Mouse (Mus musculus): ENCODE measurements at regions not wholly inside any gene's neighbourhood (a gene's known extent, or its start where the extent isn't known, plus 50 kb on each side); places are given as distances from the start of the nearest gene placed in this dataset.

GRCm38 (mm10) chr4:56136837-56137236, 603.0 kb upstream of the Gm26657 start:
- no peak for DNase-seq

GRCm38 (mm10) chr4:56134350-56134749, 602.1 kb upstream of the Klf4 start:
- DNase-seq, result no peak

- DNase-seq, result no peak
Observed at GRCm38 (mm10) chr4:56127730-56128482, 595.6 kb upstream of the Klf4 start.

- no peak for DNase-seq
Observed at GRCm38 (mm10) chr4:56124515-56124914, 592.2 kb upstream of the Klf4 start.

DNA sequence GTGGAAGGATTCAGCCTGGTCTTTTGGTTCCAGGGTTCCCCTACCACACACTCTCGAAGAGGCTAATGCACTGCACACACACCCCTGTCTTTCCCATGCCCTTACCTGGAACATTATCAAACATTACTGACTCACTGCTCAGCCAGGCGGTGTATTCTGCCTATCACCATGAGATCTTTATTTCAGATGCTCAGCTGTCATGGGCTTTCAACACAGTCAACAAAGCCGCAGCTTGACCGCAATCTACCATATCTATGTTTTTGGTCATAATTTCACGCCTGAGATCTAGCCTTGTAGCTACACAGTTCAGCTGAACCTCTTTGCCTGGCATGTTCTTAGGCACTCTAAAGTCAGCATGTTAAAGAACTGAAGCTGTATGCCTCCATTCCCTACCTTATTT, 589.9 kb upstream of the Klf4 start:
- DNase-seq, result no peak

- DNase-seq, result no peak
Observed at GRCm38 (mm10) chr4:56121664-56122063, 589.4 kb upstream of the Klf4 start.

- DNase-seq, result no peak
Observed at GRCm38 (mm10) chr4:56120357-56120756, 588.1 kb upstream of the Klf4 start.

- peak; percentile 85 for DNase-seq
Observed at GRCm38 (mm10) chr4:56113701-56114196, 581.5 kb upstream of the Klf4 start.

DNA sequence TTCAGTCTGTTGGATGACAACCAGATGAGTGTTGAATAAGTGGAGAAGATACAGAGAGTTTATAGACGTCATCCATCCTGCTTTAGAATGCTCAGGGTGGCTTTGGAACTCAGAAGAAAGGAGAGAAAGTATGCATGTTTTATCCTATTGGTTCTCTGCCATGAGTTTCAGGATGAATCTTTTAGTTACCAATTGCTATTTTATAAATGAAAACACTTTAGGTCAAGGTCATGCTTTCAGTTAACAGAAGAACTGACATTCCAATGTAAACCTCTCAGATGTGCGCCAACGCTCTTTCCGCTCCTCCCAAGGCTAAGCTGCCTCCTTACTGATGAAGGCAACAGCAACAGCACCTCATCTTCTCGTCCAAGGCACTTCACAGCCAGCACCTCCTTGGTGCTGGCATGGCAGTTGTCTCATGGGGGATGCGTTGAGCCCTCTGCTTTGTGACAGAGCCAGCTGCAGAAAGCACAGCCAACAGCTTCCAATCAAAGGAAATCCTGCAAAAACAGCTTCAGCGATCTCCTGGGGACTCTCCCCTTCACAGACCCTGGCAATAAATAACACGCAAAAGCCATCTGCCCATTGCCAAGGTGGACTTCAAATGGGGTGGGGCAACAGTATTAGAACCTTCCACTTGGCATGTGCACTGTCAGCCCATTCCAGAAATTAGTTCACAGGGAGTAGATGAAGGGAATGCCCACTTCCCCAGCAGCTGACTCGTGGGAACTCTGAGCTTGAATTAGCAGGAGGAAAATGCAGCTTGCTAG, 580.9 kb upstream of the Klf4 start:
- peak; percentile 34 for DNase-seq

DNA sequence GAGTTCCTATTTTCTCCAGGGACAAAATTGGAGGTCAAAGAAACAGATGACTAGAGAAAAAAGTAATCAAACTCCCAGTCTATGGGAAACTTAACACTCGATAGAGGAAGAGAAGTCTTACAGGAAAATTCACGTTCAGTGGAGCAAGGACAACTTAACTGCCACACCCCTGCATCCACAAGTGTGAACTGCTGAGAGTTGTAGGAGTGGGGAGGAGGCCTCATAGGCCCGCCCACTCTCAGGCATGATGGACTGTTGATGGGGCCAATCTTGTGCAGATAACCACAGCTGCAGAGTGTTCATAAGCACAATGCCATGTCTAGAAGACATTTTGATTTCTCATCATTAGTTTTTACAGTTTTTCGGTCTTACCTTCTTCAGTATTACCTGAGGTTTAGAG, 574.7 kb upstream of the Klf4 start:
- DNase-seq, result no peak

- DNase-seq, result no peak
Observed at GRCm38 (mm10) chr4:56102314-56102713, 570.0 kb upstream of the Klf4 start.

DNA sequence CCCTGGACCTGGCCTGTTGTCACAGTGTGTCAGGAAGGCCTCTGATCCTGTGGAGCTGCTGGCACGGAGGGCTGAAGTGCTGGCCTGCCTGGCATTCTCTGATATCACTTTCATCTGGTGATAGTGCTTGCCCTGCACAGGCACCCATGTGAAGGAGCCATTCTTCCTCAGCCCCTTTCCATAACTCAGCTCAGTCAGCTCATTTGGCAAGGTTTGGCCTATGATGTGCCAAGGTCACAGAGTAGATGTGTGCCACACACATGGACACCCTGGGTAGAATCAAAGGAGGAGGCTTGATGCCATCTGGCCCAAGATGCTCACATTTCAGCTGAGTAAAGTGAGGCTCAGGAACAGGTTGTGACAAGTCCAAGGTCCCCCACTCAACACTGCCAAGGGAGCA, 558.5 kb upstream of the Klf4 start:
- DNase-seq, result no peak

GRCm38 (mm10) chr4:56088701-56089100, 556.4 kb upstream of the Klf4 start:
- DNase-seq, result no peak

DNA sequence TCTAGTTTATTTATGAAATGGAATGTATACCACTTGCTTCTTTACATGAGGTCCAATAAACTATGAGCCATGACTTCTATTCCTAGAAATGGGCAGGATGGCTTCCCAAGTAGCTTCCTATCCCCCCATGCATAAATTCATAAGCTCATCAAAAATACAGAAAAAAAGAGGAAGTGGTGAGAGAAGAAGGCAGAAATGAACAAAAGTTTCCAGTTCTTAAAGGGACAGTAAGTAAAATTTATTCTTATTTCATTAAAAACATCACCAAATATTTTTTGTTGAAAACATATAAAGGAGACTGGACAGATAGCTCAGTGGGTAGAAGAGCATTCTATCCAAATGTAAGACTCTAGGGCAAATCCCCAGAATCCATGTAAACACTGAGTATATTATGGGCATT, 554.0 kb upstream of the Klf4 start:
- no peak for DNase-seq

GRCm38 (mm10) chr4:56084205-56084604, 551.9 kb upstream of the Klf4 start:
- DNase-seq, result no peak

GRCm38 (mm10) chr4:56082411-56082810, 550.1 kb upstream of the Klf4 start:
- DNase-seq, result no peak

- no peak for DNase-seq
Observed at GRCm38 (mm10) chr4:56080960-56081359, 548.7 kb upstream of the Klf4 start.

DNA sequence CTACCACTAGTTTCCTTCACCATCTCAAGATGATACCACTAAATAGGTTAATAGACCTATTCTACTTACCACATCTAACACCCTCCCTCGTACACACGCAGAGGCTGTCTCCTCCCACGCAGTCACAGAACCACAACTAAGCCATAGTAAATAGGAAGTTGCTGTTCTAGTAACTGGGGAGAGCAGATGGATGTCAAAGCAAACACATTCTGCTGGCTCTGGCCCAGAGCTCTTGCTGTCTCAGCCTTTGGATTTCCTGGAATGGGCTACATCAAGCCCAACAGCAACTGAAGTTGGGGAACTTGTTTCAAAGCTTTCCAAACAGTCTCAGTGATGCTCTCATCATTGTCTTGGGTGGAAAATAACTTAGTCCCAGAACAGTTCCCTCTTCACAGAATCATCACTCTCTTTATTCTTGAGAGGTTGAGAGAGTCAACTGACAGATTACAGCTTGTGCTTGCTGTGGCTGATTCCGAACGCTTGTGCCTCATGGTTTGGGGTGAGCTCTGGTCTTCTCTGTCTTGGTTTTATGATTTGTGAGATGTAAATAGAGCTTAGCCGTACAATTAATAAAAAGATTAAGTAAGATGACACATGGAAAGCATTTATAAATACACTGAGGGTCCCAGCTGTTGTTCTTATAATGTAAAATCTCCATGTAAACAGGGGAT, 538.5 kb upstream of the Klf4 start:
- peak; percentile 72 for DNase-seq

GRCm38 (mm10) chr4:56068859-56069258, 536.6 kb upstream of the Klf4 start:
- DNase-seq, result no peak

DNA sequence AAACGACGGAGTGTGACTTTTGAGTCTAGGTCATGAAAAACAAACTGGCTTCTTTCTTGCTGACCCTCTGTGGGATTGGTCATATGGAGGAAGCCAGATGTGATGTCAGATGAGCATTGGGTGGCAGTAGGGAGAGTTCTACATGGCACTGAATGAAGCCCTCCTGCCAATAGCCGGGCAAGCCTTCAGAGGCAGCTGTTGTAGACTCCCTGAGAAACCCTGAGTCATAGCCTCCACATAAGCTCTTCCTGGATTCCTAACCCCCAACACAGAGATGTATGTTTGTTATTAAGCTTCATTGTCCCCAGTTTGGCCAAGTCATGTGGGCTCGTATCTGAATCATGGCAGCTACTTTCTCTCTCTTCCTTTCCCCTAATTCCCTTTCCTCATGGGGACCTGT, 532.4 kb upstream of the Klf4 start:
- no peak for DNase-seq

DNA sequence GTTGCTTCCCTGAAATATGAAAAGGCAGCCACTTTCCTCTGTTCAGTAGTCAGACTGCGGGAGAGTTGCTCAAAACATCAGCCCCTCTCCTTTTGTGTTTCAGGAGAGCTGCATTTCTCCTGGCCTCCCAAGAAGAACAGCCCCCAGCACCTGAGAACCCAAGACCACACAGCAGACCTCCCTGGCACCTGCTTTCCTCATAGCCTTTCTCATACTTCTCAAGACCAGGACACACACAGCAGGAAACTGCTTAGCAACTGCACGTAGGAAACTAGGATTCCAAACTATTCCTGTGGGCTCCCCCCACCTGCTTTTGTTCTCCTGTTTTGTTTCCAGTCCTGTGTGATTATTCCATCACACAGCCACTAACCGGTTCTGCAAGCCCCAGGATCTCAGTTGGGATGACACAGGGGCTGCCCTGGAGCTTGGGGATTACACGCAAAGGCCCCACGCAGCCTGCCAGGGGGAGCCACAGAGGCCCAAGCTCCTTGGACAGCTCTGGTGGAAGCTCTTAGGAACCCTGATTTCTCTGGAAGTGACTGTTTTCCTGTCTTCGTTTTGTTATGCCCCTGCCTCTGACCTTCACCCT, 519.6 kb upstream of the Klf4 start:
- DNase-seq, result no peak

GRCm38 (mm10) chr4:56039327-56039726, 507.1 kb upstream of the Klf4 start:
- no peak for DNase-seq

DNA sequence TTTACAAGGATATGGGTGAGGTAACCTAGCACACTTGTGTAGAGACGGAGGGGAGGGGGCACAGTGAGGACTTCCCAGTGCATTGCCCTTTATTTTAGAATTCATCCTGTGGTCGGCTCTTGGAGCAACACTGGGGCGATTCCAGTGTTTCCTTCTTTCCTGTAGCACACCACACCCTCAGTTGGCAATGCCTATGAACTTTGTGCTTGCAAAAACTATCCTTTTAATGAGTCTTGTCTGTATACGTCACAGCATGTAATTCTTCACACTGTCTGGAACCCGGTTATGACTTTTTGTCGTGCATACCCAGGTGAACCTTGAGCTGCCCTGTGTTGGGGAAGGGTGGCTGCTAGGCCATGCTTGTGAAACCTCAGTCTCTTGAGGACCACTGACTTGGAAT, 504.1 kb upstream of the Klf4 start:
- no peak for DNase-seq

Data from lung, postnatal 14 days (tissue).